Mouse (Mus musculus): ENCODE results near the gene Angptl7. TPM values are rescaled to one million over a fixed set of nuclear protein-coding genes. Genes with fewer than 3 reads are reported as not detected.
A peak's percentile ranks its signal among the peaks of the same experiment; 100 is the strongest.

The Angptl7 gene
- polyA plus RNA-seq, 1 experiment from 2014 or later = 0.47 TPM

GRCm38 (mm10) chr4:148455477-148456025 lies 44.7 kb downstream of the Angptl7 start:
- no peaks in the 10 kb centered on the region for H3K9me3 ChIP-seq (ENCODE audit: control insufficient read depth, low read length)
- no peaks in the 10 kb centered on the region for H3K4me1 ChIP-seq (replicated peaks; ENCODE audit: control insufficient read depth, insufficient read depth, low read length)
- DNase-seq (ENCODE audit: low spot score) (no peak), ATAC-seq (replicated peaks; ENCODE audit: low FRiP score) (no peak)
- peaks cover 11% of the 10 kb centered on the region for H3K36me3 ChIP-seq (ENCODE audit: control insufficient read depth, insufficient read depth, low read length)
- 93% methylated on average over 5 of the region's 5 CpGs for whole genome bisulfite sequencing
- no peak overlapping the region for H3K4me2 ChIP-seq (ENCODE audit: low read depth, low read length, severe bottlenecking)
- H3K27ac ChIP-seq (ENCODE audit: low read depth, low read length) = no peak overlapping the region
- H3K27me3 ChIP-seq (ENCODE audit: control insufficient read depth, insufficient read depth, low read length) = no peaks in the 10 kb centered on the region
- no peak overlapping the region for H3K4me3 ChIP-seq (ENCODE audit: low read depth, low read length)
- no peak overlapping the region for H3K9ac ChIP-seq (ENCODE audit: low read length)

- peaks cover 5% of the 10 kb centered on the region for H3K4me1 ChIP-seq (replicated peaks; ENCODE audit: control insufficient read depth, insufficient read depth, low read length)
- peaks cover 9% of the 10 kb centered on the region for H3K36me3 ChIP-seq (ENCODE audit: control insufficient read depth, insufficient read depth, low read length)
- no peaks in the 10 kb centered on the region for H3K27me3 ChIP-seq (ENCODE audit: control insufficient read depth, insufficient read depth, low read length)
- H3K27ac ChIP-seq (ENCODE audit: low read depth, low read length) = no peak overlapping the region
- no peak overlapping the region for H3K9ac ChIP-seq (ENCODE audit: low read length)
- H3K4me2 ChIP-seq (ENCODE audit: low read depth, low read length, severe bottlenecking) = no peak overlapping the region
- no peak overlapping the region for H3K4me3 ChIP-seq (ENCODE audit: low read depth, low read length)
- WGBS = 94% methylated on average over 11 of the region's 11 CpGs
- ATAC-seq (replicated peaks; ENCODE audit: low FRiP score) (no peak), DNase-seq (ENCODE audit: low spot score) (no peak)
- no peaks in the 10 kb centered on the region for H3K9me3 ChIP-seq (ENCODE audit: control insufficient read depth, low read length)
These were observed 46.6 kb downstream of the Angptl7 start for GRCm38 (mm10) chr4:148453707-148454106.

GRCm38 (mm10) chr4:148448853-148449245 lies 51.4 kb downstream of the Angptl7 start:
- ATAC-seq (replicated peaks; ENCODE audit: low FRiP score) = peak; percentile 45
- WGBS = under 1% methylated on average over 15 of the region's 15 CpGs

GRCm38 (mm10) chr4:148448179-148448852 lies 51.9 kb downstream of the Angptl7 start, which contains the start of gene Mtor:
TSS of gene Mtor (plus strand) at chr4:148448611.
- peak; percentile 94 for DNase-seq (ENCODE audit: low spot score)
- no peaks in the 10 kb centered on the region for H3K27me3 ChIP-seq (ENCODE audit: control insufficient read depth, insufficient read depth, low read length)
- H3K9me3 ChIP-seq (ENCODE audit: control insufficient read depth, low read length) = no peaks in the 10 kb centered on the region
- H3K9ac ChIP-seq (ENCODE audit: low read length) = peak within 1 kb of the TSS; percentile 86
- peak within 1 kb of the TSS; percentile 96 for H3K4me3 ChIP-seq (ENCODE audit: low read depth, low read length)
- no peaks in the 10 kb centered on the region; the same call in 1 of the 2 replicates for H3K36me3 ChIP-seq (ENCODE audit: control insufficient read depth, insufficient read depth, low read length)
- under 1% methylated on average over 56 of the region's 56 CpGs for WGBS
- H3K4me1 ChIP-seq (replicated peaks; ENCODE audit: control insufficient read depth, insufficient read depth, low read length) = peaks cover 7% of the 10 kb centered on the region
- H3K27ac ChIP-seq (ENCODE audit: low read depth, low read length) = peak within 1 kb of the TSS; percentile 67
- peak; percentile 96 for ATAC-seq (replicated peaks; ENCODE audit: low FRiP score)
- peak within 1 kb of the TSS; percentile 79 for H3K4me2 ChIP-seq (ENCODE audit: low read depth, low read length, severe bottlenecking)

More at GRCm38 (mm10) chr4:148448853-148449245, 51.4 kb downstream of the Angptl7 start:
- Histone ChIP-seq H3K4me2 (ENCODE audit: low read depth, low read length, severe bottlenecking) (peak overlapping the region; percentile 79), H3K4me3 (ENCODE audit: low read depth, low read length) (peak overlapping the region; percentile 96), H3K4me1 (replicated peaks; ENCODE audit: control insufficient read depth, insufficient read depth, low read length) (peaks cover 5% of the 10 kb centered on the region), H3K27me3 (ENCODE audit: control insufficient read depth, insufficient read depth, low read length) (no peaks in the 10 kb centered on the region), H3K36me3 (ENCODE audit: control insufficient read depth, insufficient read depth, low read length) (no peaks in the 10 kb centered on the region; the same call in 1 of the 2 replicates), H3K9me3 (ENCODE audit: control insufficient read depth, low read length) (no peaks in the 10 kb centered on the region), H3K9ac (ENCODE audit: low read length) (peak overlapping the region; percentile 86), H3K27ac (ENCODE audit: low read depth, low read length) (peak overlapping the region; percentile 41; the same call in 1 of the 2 replicates)
- DNase-seq (ENCODE audit: low spot score) = no peak

Other genes with a start within 250 kb of the Angptl7 start
- 2.3 and 3.0 TPM in 2 replicates for gene Disp3, start 212.5 kb downstream of the Angptl7 start, polyA plus RNA-seq (2014; fragmentation: Nextera tagmentation; extraction: Ambion mirVana)
- gene Ubiad1, start 55.7 kb downstream of the Angptl7 start, polyA plus RNA-seq (2014; fragmentation: Nextera tagmentation; extraction: Ambion mirVana) = 17.0 and 19.6 TPM in 2 replicates
- gene Mtor, start 51.8 kb downstream of the Angptl7 start, polyA plus RNA-seq (2014; fragmentation: Nextera tagmentation; extraction: Ambion mirVana) = 30.6 and 37.6 TPM in 2 replicates
- 99.1 and 108 TPM in 2 replicates for gene Exosc10, start 58.0 kb upstream of the Angptl7 start, polyA plus RNA-seq (2014; fragmentation: Nextera tagmentation; extraction: Ambion mirVana)
- gene Srm, start 91.0 kb upstream of the Angptl7 start, polyA plus RNA-seq (2014; fragmentation: Nextera tagmentation; extraction: Ambion mirVana) = 206 and 222 TPM in 2 replicates
- gene Masp2, start 102.1 kb upstream of the Angptl7 start, polyA plus RNA-seq (2014; fragmentation: Nextera tagmentation; extraction: Ambion mirVana) = 0.36 TPM in 1 of 2 replicates, not detected in the other
- 225 and 238 TPM in 2 replicates for gene Tardbp, start 126.6 kb upstream of the Angptl7 start, polyA plus RNA-seq (2014; fragmentation: Nextera tagmentation; extraction: Ambion mirVana)
- not detected in 2 replicates for gene Gm572, start 142.9 kb upstream of the Angptl7 start, polyA plus RNA-seq (2014; fragmentation: Nextera tagmentation; extraction: Ambion mirVana)